Mouse (Mus musculus): ENCODE results near the gene Rftn1.

The Rftn1 gene

DNA sequence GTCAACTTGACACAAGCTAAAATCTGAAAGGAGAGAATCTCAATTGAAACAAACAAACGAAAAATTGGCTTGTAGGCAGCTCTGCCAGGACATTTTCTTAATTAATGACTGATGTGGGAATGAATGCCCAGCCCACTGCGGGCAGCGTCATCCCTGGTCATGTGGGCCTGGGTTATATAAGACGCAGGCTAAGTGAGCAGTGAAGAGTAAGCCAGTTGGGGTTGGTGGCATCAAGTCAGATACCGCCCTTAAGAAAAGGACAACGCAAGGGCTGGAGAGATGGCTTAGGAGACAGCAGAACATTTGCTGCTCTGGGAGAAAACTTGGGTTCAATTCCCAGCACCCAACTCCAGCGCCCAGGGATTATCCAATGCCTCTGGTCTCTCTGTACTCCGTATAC, 97.6 kb downstream of the Rftn1 start:
- DNase-seq (ENCODE audit: low read depth): no peak

DNA sequence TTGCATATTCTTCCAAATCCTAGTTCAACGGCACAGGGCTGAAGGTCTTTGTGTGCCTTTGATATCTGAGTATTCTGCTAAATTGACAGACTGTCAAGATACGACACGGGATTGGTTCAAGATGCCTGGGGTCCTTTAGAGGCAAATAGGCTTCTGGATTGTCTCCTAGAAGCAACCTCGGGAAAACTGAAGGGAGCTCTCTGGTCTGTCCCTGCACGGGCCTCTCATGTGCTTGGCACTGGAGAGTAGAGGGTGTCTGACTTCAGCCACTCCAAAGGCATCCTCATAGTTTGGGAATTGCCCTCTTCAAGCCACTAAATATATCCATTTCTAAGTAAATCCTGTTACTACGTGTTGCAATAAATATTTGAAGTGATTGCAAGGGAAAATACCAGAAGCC, 98.6 kb downstream of the Rftn1 start:
- DNase-seq (ENCODE audit: low read depth): no peak

DNA sequence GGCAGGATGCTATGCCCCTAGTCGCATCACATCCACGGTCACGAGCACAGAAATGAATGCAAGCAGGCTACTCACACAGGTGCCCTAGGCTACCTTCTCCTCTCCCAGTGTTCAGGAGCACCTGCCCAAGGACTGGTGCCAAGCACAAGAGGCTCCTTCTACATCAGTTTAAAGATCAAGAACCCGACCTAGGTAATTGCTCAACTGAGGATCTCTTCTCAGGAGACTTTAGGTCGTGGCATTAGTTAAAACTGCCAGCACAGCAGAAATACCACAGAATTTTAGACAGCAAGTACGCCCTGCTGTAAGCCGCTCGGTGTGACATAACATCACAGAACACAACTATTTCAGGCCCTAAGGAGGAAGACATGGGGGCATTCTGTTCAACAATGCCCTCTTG, 100.7 kb downstream of the Rftn1 start:
- DNase-seq (ENCODE audit: low read depth): no peak

DNA sequence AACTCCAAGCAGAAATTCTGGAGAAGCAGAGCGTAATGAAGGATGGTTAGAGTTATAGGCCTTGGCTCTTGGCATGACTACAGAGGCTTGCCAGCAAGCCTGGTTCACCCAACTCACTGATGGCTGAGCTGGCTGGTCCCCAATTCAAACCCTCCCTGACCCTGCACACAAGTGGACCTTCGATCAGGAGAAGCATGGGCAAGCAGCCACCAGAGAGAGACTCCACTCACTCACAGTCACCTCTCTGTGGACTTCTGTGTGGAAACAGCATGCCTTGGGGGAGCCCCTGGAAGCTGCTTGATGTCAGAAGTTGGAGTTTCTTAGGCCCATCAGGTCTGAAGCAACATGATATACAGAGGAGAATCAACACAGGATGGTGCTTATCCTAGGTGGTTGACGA, 102.4 kb downstream of the Rftn1 start:
- no peak for DNase-seq (ENCODE audit: low read depth)

DNA sequence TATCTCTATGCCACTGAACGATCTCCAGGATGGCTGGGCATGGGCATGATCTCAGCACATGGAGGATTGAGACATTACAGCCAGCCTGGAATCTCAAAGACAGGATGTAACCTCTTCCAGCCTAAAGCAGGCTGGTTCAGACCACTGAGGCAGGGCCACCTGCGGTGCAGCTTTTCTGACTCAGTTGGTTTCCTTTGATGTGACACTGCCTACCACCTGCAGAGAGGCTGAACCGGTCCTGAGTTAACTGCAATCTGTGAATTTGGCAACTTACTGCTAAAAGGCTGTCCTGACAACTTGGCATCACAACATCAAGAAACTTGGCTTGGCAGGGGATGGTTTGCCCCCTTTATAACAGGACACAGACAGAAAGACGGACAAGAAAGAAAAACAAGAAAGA, 103.6 kb downstream of the Rftn1 start:
- DNase-seq (ENCODE audit: low read depth): no peak

DNA sequence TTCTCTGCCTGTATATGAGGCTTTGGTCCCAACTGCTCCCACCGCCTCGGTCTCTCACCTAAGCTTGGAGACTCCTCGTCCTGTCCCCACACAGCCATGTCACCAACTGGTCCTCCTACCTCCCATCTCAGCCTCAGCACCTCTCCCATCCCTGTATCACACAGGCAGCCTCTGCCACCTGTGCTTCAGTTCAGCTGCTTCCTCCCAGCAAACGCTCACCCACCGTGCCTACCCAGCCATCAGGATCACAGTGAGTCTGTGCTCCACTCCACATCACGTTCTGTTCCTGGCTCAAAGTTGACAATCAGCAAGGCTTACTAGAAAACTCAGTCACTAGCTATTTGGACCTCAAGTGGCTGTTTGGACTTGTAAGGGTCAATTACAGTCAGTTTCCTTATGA, 105.8 kb downstream of the Rftn1 start:
- DNase-seq (ENCODE audit: low read depth): no peak

DNA sequence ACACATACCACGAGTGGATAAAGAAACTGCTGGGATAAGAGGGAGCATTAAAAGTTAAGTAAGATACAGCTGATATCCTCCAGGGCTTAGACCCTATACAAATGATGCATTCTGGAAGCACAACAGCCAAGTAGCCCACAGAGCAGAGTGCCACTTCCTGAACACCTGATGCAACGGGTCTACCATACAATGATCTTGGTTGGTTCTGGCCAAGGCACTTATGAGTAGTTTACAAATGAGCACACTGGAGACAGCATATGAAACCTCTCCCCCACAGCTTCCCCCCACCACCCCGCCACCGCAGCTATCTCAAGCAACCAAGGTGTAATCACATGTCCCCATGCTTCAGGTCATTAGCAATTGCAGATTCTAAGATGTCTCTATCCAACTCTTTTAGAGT, 106.5 kb downstream of the Rftn1 start:
- no peak for DNase-seq (ENCODE audit: low read depth)

DNA sequence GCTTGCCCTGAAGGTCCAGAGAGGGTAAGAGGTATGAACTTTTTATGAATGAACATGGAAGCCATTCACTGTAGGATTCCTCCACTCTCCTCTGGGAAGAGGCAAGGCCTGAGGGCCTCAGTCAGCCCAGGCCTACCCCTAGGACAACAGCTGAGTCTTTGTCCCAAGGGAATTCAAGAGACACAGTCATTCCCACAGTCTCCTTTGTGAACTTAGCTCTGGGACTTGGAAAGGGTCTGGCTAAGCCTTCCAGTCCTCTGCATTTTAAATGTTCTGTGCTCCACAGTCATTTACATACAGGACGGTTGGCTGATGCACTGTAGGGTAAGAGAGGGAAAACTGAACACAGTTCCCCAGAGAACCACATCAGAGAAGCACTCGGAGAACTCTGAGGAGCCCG, 107.5 kb downstream of the Rftn1 start:
- DNase-seq (ENCODE audit: low read depth): no peak

DNA sequence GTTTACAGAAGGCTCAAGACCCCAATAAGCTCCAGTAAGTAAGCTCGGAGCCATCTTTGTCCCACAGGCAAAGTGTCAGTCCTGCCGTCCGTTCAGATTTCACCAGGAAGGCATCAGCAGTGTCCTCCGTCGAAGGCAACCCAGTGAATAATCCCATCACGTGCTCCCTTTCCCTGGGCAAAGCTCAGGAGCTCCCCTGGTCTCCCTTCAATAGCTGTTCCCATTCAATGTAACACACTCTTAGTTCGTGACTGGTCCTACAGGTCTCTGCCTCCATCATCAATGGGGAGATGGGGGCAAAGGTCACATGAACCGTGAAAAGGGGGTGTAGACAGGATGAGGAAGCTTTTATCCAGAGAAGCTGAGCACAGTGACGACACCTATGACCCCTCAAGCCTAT, 108.8 kb downstream of the Rftn1 start:
- DNase-seq (ENCODE audit: low read depth): no peak

GRCm38 (mm10) chr17:50080991-50081390, 109.5 kb downstream of the Rftn1 start:
- no peak for DNase-seq (ENCODE audit: low read depth)

- DNase-seq (ENCODE audit: low read depth): no peak
Measured at GRCm38 (mm10) chr17:50078749-50079148, 111.7 kb downstream of the Rftn1 start.

GRCm38 (mm10) chr17:50072982-50073965, 117.2 kb downstream of the Rftn1 start:
- DNase-seq (ENCODE audit: low read depth): no peak

- DNase-seq (ENCODE audit: low read depth): peak; percentile 60
Measured at GRCm38 (mm10) chr17:50071602-50071988, 118.9 kb downstream of the Rftn1 start.

DNA sequence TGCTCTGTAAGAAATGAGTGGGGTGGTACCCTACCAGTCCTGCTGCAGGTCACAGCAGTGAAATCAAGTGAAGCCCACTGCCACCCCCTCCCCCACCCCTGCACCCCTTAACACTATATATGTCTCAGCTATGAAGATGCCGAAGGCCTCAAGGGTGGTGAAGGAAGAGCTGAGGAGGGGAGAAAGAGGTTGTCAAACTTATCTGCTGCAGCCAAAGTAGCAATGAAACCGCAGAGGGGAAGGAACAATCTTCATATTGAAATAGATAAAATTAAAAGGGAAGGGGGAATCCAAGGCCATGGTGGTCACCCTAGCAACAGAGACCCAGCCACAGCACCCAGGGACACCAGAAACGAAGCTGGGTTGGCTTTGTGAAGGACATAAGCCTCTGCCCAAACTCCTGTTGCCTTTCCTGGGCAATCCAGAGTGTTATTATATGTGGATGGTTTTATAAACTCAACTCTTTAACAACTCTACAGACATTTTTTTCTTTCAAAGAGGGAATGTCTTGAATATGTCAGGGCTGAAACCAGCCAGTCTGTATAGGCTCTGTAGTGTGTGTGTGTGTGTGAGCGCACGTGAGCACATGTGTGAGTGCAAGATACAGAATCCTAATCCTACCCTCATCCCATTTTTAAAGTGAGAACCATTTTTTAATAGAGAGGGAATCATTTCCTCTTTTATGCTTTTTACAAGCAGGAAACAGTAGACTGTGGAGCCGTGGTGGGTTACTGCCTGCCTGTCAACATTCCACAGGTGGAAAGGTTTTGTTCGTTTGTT, 119.5 kb downstream of the Rftn1 start:
- peak; percentile 44 for DNase-seq (ENCODE audit: low read depth)

- peak; percentile 60 for DNase-seq (ENCODE audit: low read depth)
Measured at GRCm38 (mm10) chr17:50069897-50070636, 120.4 kb downstream of the Rftn1 start.

- no peak for DNase-seq (ENCODE audit: low read depth)
Measured at GRCm38 (mm10) chr17:50069205-50069604, 121.3 kb downstream of the Rftn1 start.

DNA sequence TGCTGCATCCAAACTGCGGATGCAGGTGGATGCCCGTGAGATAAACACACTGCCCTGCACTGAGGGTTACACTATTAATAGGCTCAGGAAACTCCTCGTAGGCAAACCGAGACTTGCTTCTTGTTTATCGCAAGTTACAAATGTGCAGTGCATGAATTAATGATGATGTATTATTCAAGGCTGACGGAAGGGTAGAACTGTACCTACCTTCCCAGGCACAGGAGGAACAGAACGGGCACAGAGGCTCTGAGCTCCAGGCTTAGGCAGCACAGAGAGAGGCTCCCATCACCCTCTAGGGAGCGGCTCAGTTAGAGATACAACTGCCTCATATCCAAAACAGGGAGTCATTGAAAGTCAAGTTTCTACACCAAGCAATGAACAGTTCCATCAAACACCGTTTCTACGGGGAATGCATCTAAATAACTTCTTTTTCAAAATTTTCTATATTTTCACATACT, 121.8 kb downstream of the Rftn1 start:
- DNase-seq (ENCODE audit: low read depth): peak; percentile 4

DNA sequence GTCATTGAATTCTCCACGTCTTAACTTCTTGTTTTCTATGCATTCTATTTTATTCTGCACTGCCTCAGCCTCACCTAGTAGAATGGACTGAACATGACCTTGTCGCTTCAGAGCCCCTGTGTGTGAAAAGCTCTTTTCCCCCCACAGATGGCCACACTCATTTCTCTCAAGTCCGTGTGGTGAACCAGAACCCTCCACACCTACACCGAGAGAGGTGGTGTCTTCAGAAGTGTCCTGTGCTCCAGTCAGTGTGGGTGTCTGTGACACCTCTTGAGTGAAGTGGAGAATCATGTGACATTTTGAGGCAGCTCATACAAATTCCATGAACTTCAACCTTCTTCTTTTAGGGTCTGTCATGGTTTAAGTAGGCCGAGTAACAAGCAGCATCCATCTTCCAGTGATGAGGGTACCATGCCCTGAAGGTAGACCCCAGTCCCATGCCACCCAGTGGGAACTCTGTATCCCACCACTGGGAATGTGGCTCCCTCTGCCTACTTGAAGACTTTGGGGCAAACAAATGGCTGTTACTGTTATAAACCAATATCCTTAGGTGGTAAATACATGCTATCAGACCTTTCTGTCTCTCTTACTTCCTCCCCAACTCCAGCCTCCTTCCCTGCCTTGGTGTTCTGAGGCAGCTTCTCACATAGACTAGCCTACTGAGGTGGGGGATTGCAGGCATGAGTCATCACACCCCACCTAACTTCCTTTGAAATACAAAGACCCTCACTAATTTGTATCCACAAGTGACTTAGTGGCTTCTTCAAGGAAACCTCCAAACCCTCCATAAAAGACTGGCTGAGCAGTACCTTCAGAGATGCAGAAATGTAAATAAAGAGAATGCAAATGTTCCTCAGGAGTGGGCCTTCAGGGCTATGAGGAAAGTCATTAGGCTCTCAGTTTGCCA, 122.4 kb downstream of the Rftn1 start:
- peak; percentile 4 for DNase-seq (ENCODE audit: low read depth)

- DNase-seq (ENCODE audit: low read depth): no peak
Measured at GRCm38 (mm10) chr17:50066822-50067713, 123.4 kb downstream of the Rftn1 start.

All from c-Kit-positive CD71-positive TER-119-negative erythroid progenitor cells, embryonic 14.5 days (primary cell).